Mouse (Mus musculus) intestine, postnatal 0 days (tissue): ENCODE results near the gene Stk38. TPM values are rescaled to one million over a fixed set of nuclear protein-coding genes. Genes with fewer than 3 reads are reported as not detected.
A peak's percentile ranks its signal among the peaks of the same experiment; 100 is the strongest.

Source experiments
- ATAC-seq: fragments of 200-750 bp; cut with Nextera tagmentation; 2 replicates; pipeline ENCODE4 v1.8.0; 2017; ENCODE audit warnings: mild to moderate bottlenecking, moderate TSS enrichment, moderate library complexity
- H3K27ac ChIP-seq: fragments of 300-500 bp; sonication (generic); 2 replicates; pipeline ENCODE4 v1.5.1; 2014; ENCODE audit warnings: mild to moderate bottlenecking, low read depth, low read length, moderate library complexity
- H3K27me3 ChIP-seq: fragments of 300-500 bp; sonication (generic); replicated peaks from 2 replicates; pipeline ENCODE4 v1.6.1; 2014; ENCODE audit warnings: low read length, mixed read lengths; ENCODE audit not compliant: control insufficient read depth, insufficient read depth
- H3K36me3 ChIP-seq: fragments of 300-500 bp; sonication (generic); 2 replicates; pipeline ENCODE4 v1.6.1; 2014; ENCODE audit warnings: mild to moderate bottlenecking, moderate library complexity; ENCODE audit not compliant: control insufficient read depth, insufficient read depth
- H3K4me1 ChIP-seq: fragments of 300-500 bp; sonication (generic); replicated peaks from 2 replicates; pipeline ENCODE4 v1.6.1; 2014; ENCODE audit warnings: antibody characterized with exemption, low read length, mixed read lengths; ENCODE audit not compliant: control insufficient read depth, insufficient read depth
- H3K4me2 ChIP-seq: fragments of 300-500 bp; sonication (generic); replicated peaks from 2 replicates; pipeline ENCODE4 v1.6.1; 2014; ENCODE audit warnings: low read depth, mild to moderate bottlenecking, moderate library complexity
- H3K4me3 ChIP-seq: fragments of 300-500 bp; sonication (generic); 2 replicates; pipeline ENCODE4 v1.5.1; 2014; ENCODE audit warnings: low read depth, low read length
- H3K9ac ChIP-seq: fragments of 300-500 bp; sonication (generic); 2 replicates; pipeline ENCODE4 v1.6.1; 2014; ENCODE audit warnings: mild to moderate bottlenecking, low read depth, low read length
- H3K9me3 ChIP-seq: fragments of 300-500 bp; sonication (generic); 2 replicates; pipeline ENCODE4 v1.6.1; 2016; ENCODE audit warnings: mixed run types; ENCODE audit not compliant: control insufficient read depth
- CTCF ChIP-seq: sonication (generic); IDR thresholded peaks from 2 replicates; pipeline ENCODE4 v1.5.1; 2016; ENCODE audit warnings: low read depth, mild to moderate bottlenecking, control low read depth, antibody characterized with exemption, moderate library complexity
- WGBS: fragments of 180-500 bp; shearing (Covaris S2); extraction: QIAGEN DNeasy Blood & Tissue Kit; methylation state at CpG from one replicate; pipeline ENCODE4 v1.1.7; 2014; 5-methylcytosine and 5-hydroxymethylcytosine counted together
- polyA plus RNA-seq: library from polyadenylated mRNA; unstranded; fragments of >200 nt; fragmentation: Nextera tagmentation; extraction: Ambion mirVana; gene quantifications from 2 replicates; pipeline ENCODE4 v1.2.1, GENCODE M21; 2015

The Stk38 gene
- polyA plus RNA-seq, 1 experiment from 2014 or later, result 51.5 TPM

DNA sequence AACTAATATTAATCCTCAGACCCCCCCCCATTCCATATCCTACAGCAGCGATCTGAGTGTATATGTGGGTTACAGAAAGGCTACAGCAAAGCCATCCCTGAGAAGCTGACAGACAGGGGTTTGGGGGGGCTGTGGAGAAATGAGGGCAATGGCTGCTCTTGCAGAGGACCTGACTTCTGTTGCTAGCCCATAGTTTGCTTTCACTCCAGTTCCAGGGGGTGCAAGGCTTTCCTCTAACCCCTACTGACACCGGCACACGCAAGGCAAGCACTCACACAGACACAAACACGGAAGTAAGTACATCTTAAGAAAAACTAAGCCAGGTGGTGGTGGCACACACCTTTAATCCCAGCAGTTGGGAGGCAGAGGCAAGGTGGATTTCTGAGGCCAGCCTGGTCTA, 78.4 kb downstream of the Stk38 start:
- TF ChIP-seq CTCF, result no peak
- Histone ChIP-seq H3K27me3 (no peaks in the 10 kb centered on the region), H3K36me3 (no peaks in the 10 kb centered on the region), H3K4me2 (no peak overlapping the region), H3K27ac (no peak overlapping the region), H3K4me1 (no peaks in the 10 kb centered on the region; the same call in 1 of the 2 replicates), H3K4me3 (no peak overlapping the region), H3K9ac (no peak overlapping the region), H3K9me3 (no peaks in the 10 kb centered on the region)
- no peak for ATAC-seq
- 88% methylated on average over 4 of the region's 4 CpGs for WGBS

DNA sequence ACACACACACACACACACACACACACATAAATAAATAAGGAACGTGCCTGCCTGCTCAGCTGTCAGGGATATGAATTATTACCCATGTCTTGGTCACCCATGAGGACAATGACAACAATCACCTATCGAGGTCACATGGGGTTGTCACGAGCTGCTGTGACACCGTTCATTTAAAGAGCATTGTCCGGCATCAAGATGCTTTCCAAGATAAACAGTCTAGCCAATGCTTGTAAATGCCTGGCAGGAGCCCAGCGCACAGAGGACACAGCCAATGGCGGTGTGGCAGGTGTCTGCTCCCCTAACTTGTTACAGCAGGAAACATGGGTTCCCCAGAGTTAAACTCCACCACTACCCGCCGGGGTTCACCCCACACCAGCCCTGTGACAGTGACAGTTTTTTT, 79.8 kb downstream of the Stk38 start:
- H3K4me3 ChIP-seq, result no peak overlapping the region
- H3K9ac ChIP-seq, result no peak overlapping the region
- H3K36me3 ChIP-seq, result no peaks in the 10 kb centered on the region
- WGBS, result 65% methylated on average over 9 of the region's 9 CpGs
- H3K9me3 ChIP-seq, result no peaks in the 10 kb centered on the region
- H3K4me1 ChIP-seq, result no peaks in the 10 kb centered on the region; the same call in 1 of the 2 replicates
- no peak overlapping the region for H3K27ac ChIP-seq
- TF ChIP-seq CTCF, result no peak
- no peaks in the 10 kb centered on the region for H3K27me3 ChIP-seq
- ATAC-seq, result no peak
- no peak overlapping the region for H3K4me2 ChIP-seq

DNA sequence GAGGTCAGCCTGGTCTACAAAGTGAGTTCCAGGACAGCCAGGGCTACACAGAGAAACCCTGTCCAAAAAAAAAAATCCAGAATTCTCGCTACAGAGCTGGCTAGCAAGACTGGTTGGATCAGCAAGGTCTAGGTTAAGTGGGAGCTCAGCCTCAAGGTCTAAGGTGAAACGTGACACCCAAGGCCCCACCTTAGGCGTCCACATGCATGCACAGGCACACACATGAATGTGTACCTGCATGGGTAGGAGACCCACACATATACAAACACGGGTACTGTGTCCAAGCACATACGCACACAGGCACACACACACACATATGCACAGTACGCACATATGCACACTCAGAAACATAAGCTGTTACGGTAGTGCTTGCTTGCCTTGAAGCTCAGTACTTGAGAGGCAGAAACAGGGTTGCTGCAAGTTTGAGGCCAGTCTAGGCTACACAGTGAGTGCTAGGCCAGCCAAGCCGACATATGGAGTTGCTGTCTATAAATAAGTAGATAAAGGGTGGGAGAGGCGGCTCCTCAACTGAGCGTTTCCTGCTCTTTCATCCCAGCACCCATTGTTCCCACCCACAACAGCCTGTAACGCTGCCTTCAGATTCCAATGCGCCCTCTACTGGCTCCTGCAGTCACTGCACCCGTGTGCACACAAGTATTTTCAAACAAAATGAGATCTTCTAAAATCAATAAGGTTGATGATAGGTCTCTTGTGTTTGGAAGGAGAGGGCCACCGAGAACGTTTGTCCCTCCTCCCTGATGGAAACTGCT, 80.7 kb downstream of the Stk38 start:
- 43% methylated on average over 15 of the region's 15 CpGs for WGBS
- H3K4me3 ChIP-seq, result no peak overlapping the region
- ATAC-seq, result 0 out of 2 replicates have a peak, but pooled peaks have one; percentile 26
- no peaks in the 10 kb centered on the region for H3K27me3 ChIP-seq
- peak; percentile 88 for TF ChIP-seq CTCF
- peaks cover 3% of the 10 kb centered on the region; the same call in 1 of the 2 replicates for H3K4me1 ChIP-seq
- no peak overlapping the region for H3K9ac ChIP-seq
- H3K27ac ChIP-seq, result no peak overlapping the region; the same call in 1 of the 2 replicates
- H3K4me2 ChIP-seq, result no peak overlapping the region
- no peaks in the 10 kb centered on the region for H3K9me3 ChIP-seq
- no peaks in the 10 kb centered on the region for H3K36me3 ChIP-seq

DNA sequence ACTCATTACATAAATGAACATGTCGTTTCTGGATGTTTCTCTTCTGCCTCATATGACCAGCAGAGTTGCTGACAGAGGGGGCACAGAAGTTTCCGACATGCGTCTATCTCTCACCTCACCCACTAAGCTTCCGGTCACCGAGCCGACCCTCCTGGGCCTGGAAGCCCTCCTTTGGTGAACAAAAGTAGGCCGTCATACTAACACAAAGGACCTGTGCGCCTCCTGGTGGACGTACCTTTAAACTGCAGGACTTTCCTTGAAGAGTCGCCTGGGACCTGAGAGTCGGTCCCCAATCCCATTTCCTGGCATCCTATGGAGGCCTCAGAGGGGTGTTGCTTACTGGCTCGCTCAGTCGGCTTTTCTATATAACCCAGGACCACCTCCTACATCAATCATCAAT, 81.4 kb downstream of the Stk38 start:
- Histone ChIP-seq H3K4me2 (no peak overlapping the region), H3K4me3 (no peak overlapping the region), H3K27me3 (no peaks in the 10 kb centered on the region), H3K4me1 (peaks cover 3% of the 10 kb centered on the region; the same call in 1 of the 2 replicates), H3K9me3 (no peaks in the 10 kb centered on the region), H3K36me3 (no peaks in the 10 kb centered on the region), H3K27ac (no peak overlapping the region; the same call in 1 of the 2 replicates), H3K9ac (no peak overlapping the region)
- peak; percentile 95 for TF ChIP-seq CTCF
- no peak for ATAC-seq
- 25% methylated on average over 13 of the region's 13 CpGs for WGBS

DNA sequence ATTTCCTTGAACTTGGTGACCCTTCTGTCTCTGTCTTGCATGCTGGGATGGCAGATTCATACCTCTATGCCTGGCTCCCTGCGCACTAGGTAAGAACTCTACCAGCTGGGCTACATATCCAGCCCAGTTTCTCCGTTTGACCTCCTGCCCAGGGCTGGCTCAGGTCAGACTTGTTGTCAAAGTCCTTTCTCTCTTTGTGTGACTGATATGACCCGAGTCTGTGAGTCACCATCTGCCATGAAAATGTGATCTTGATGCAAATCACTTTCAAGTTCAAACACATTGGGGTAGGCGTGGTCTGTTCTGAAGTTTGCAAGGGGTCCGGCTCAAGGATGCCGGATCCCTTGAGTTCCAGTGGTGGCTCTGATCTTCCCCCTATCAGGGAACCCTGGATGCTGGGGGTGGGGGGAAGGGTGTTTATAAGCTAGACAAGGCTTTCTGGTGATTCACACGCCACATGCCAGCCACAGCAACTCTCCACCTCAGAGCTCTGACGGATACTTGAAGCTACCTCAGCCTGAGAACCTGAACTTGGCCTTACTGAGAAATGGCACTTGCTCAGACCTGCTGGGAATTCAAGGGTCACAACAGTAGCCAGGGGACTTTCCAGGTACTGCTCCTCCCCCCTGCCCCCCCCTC, 82.7 kb downstream of the Stk38 start:
- no peaks in the 10 kb centered on the region for H3K27me3 ChIP-seq
- no peak overlapping the region for H3K27ac ChIP-seq
- no peaks in the 10 kb centered on the region for H3K9me3 ChIP-seq
- no peaks in the 10 kb centered on the region for H3K36me3 ChIP-seq
- H3K4me2 ChIP-seq, result no peak overlapping the region
- peaks cover 6% of the 10 kb centered on the region; the same call in 1 of the 2 replicates for H3K4me1 ChIP-seq
- no peak overlapping the region for H3K4me3 ChIP-seq
- no peak overlapping the region for H3K9ac ChIP-seq
- 0 out of 2 replicates have a peak, but pooled peaks have one; percentile 22 for ATAC-seq
- 82% methylated on average over 8 of the region's 8 CpGs for whole genome bisulfite sequencing
- TF ChIP-seq CTCF, result no peak

DNA sequence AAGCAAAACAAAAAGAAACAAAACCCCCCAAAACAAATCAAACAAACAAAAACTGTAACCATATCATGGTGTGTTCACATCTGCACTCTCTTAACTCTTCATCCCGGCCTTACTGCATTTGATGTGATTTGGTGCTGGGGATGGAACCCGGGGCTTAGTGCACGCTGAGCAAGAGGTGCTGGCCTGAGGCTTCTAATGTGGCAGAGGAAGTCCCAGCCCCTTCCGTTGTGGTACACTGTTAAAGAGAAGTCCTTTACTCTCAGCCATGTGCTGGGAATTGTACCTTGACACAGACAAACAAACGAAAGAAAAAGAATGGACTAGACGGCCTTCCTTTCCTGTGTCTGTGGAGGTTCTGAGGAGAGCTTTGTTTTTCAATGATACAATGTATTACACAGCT, 85.7 kb downstream of the Stk38 start:
- Histone ChIP-seq H3K4me1 (peaks cover 6% of the 10 kb centered on the region; the same call in 1 of the 2 replicates), H3K4me2 (no peak overlapping the region), H3K4me3 (no peak overlapping the region), H3K27ac (no peak overlapping the region), H3K9me3 (no peaks in the 10 kb centered on the region), H3K27me3 (no peaks in the 10 kb centered on the region), H3K9ac (no peak overlapping the region), H3K36me3 (no peaks in the 10 kb centered on the region)
- no peak for ATAC-seq
- no peak for TF ChIP-seq CTCF
- WGBS, result 68% methylated on average over 6 of the region's 6 CpGs
